ENCODE assay signal across 8 mouse cellular contexts in the genomic region with DNA sequence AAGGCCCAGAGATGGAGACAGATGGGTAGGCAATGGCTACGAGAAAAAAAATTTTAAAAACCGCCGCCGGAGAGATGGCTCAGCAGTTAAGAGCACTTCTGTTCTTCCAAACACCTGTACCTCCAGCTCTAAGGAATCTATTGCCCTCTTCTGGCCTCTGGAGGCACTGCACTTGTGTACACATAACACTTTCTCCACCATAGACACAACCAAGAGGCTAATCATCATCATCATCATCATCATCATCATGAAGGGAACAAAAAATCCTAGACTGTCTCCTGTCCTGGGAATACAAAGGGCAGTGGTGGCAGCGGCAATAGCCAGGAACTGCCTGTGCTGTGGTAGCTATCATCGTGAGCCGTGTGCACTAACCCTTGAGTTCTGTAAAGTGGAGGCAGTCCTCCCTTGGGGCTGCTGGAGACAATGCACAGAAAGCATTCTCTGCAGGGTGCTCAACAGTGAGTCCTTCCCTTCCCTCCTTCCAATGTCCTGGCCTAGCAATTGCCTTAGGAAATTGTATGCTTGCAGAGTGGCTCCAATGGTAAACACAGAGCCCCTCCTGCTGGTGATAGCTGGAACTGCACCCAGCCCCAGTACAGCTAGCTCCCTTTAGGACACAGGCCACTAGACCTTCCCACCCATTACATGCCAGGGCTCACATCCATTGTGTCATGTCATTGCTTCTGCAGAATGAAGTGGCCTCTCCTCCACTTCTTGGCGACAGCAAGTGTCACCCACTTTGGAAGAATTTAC. TPM values are rescaled to one million over a fixed set of nuclear protein-coding genes. Genes with fewer than 3 reads are reported as not detected.
DNase-seq lines count a peak whose midpoint lies in the region; ATAC-seq and TF ChIP-seq lines count a peak whose summit lies in the region.

No protein-coding gene starts in this region.

- peak; percentile 37; the same call in 1 of the 2 replicates for TF ChIP-seq CTCF in embryonic fibroblast, embryonic 13.5 days (IDR thresholded peaks at IDR 0.05; ENCODE audit: borderline replicate concordance, insufficient read depth, low read length)
- TF ChIP-seq CTCF in left cerebral cortex, adult 2 months (IDR thresholded peaks at IDR 0.05): peak; percentile 64

- intact Hi-C loops in left cerebral cortex, adult 2 months (cut with DNase I): loop anchor here (1.0 kb wide), 1 partner anchor 47 kb away; no protein-coding TSS in a partner anchor

- no peak overlapping the region for H3K4me3 ChIP-seq in embryonic fibroblast, embryonic 13.5 days (ENCODE audit: insufficient read depth, low read length)
- H3K4me3 ChIP-seq in left cerebral cortex, adult 2 months: no peak overlapping the region

- no peak overlapping the region for H3K27ac ChIP-seq in embryonic fibroblast, embryonic 13.5 days (ENCODE audit: insufficient read depth, low read length)
- H3K27ac ChIP-seq in left cerebral cortex, adult 2 months: no peak overlapping the region

- H3K4me1 ChIP-seq in embryonic fibroblast, embryonic 13.5 days (ENCODE audit: control insufficient read depth, insufficient read depth, low read length): no peaks in the 10 kb centered on the region

- TF ChIP-seq POLR2A in embryonic fibroblast, embryonic 13.5 days (IDR thresholded peaks at IDR 0.05; ENCODE audit: low read depth, low read length): no peak

- peak; percentile 97 for ATAC-seq in megakaryocyte progenitor cell, adult 5-6 weeks (replicated peaks; ENCODE audit: poor library complexity)

- peak; percentile 30 to 48 for DNase-seq in cerebellum, postnatal 25 days
- no peak for DNase-seq in cerebellum, adult 9-11 months
- peak; percentile 55 for DNase-seq in WW6 (ENCODE audit: low read depth, low spot score)
- peak; percentile 87 for DNase-seq in heart, postnatal 4 days
- DNase-seq in left cerebral cortex, adult 2 months (ENCODE audit: extremely low spot score in 1 of 2, low spot score in 2 of 2): peak; percentile 43 to 71
- peak; percentile 76 to 83 for DNase-seq in spleen, postnatal 36 days (ENCODE audit: low spot score in 2 of 2)

RNA-seq across cellular contexts. Expression of a gene that starts 19.2 kb away (rescaled TPM):
- 51.1 and 59.9 TPM in 2 replicates for polyA plus RNA-seq in embryonic fibroblast, embryonic 13.5 days (2011; ENCODE audit: insufficient read length, low read depth, missing spikeins)
- 10 to 100 TPM; 31.0 to 34.2 TPM for total RNA-seq in heart, postnatal 4 days (2021)
- total RNA-seq in left cerebral cortex, adult 2 months (2021): 10 to 100 TPM; 41.2 to 41.8 TPM
- 36.1 and 42.9 TPM in 2 replicates for total RNA-seq in megakaryocyte progenitor cell, adult 5-6 weeks (2015)
- total RNA-seq in megakaryocyte progenitor cell, adult 5-6 weeks (2017): 62.9 and 71.0 TPM in 2 replicates

RNA-seq across cellular contexts. Expression of a gene that starts 27.6 kb away (rescaled TPM):
- polyA plus RNA-seq in embryonic fibroblast, embryonic 13.5 days (2011; ENCODE audit: insufficient read length, low read depth, missing spikeins): 0.16 TPM in 1 of 2 replicates, not detected in the other
- total RNA-seq in heart, postnatal 4 days (2021): 1 to 10 TPM; 2.9 to 3.4 TPM
- under 1 TPM; 0.86 to 0.94 TPM for total RNA-seq in left cerebral cortex, adult 2 months (2021)
- 27.5 and 35.0 TPM in 2 replicates for total RNA-seq in megakaryocyte progenitor cell, adult 5-6 weeks (2015)
- total RNA-seq in megakaryocyte progenitor cell, adult 5-6 weeks (2017): 18.9 and 23.6 TPM in 2 replicates

RNA-seq across cellular contexts. Expression of a gene that starts 55.7 kb away (rescaled TPM):
- 16.9 and 20.2 TPM in 2 replicates for polyA plus RNA-seq in embryonic fibroblast, embryonic 13.5 days (2011; ENCODE audit: insufficient read length, low read depth, missing spikeins)
- 10 to 100 TPM; 36.5 to 42.5 TPM for total RNA-seq in heart, postnatal 4 days (2021)
- 10 to 100 TPM; 13.0 to 16.2 TPM for total RNA-seq in left cerebral cortex, adult 2 months (2021)
- total RNA-seq in megakaryocyte progenitor cell, adult 5-6 weeks (2015): 62.3 and 65.5 TPM in 2 replicates
- 56.2 and 68.4 TPM in 2 replicates for total RNA-seq in megakaryocyte progenitor cell, adult 5-6 weeks (2017)

Comparison
In these comparisons a context has a peak if more than half of its experiments do, and no peak if none do; other contexts are left out.
1. RNA of a gene that starts 27.6 kb away (total RNA-seq): 18.9 to 35.0 TPM in megakaryocyte progenitor cell, adult 5-6 weeks; 2.9 to 3.4 TPM in heart, postnatal 4 days and 0.86 to 0.94 TPM in left cerebral cortex, adult 2 months; every median in the first group is over 4 times any median in the second.